Mouse (Mus musculus) stomach, embryonic 16.5 days (tissue): ENCODE measurements around the gene Dnajc7. TPM values are rescaled to one million over a fixed set of nuclear protein-coding genes. Genes with fewer than 3 reads are reported as not detected.
A peak's percentile ranks its signal among the peaks of the same experiment; 100 is the strongest.
"Not testable (repeated sequence)": the region's sequence is repeated elsewhere in the genome, so short reads cannot be mapped to it uniquely, and the experiment has no call there.

Experiments
- ATAC-seq: fragments of 200-750 bp; cut with Nextera tagmentation; 2 replicates; pipeline ENCODE4 v1.8.0; 2017; ENCODE audit warnings: moderate number of reproducible peaks, moderate TSS enrichment; ENCODE audit not compliant: insufficient read depth, low FRiP score
- H3K27ac ChIP-seq: fragments of 300-500 bp; sonication (generic); 2 replicates; pipeline ENCODE4 v1.5.1; 2014; ENCODE audit warnings: low read length
- H3K27me3 ChIP-seq: fragments of 300-500 bp; sonication (generic); 2 replicates; pipeline ENCODE4 v1.6.1; 2014; ENCODE audit warnings: low read length, control low read depth, mixed read lengths; ENCODE audit not compliant: control insufficient read depth, insufficient read depth
- H3K36me3 ChIP-seq: fragments of 300-500 bp; sonication (generic); 2 replicates; pipeline ENCODE4 v1.6.1; 2014; ENCODE audit warnings: low read length; ENCODE audit not compliant: control insufficient read depth, insufficient read depth
- H3K4me1 ChIP-seq: fragments of 300-500 bp; sonication (generic); 2 replicates; pipeline ENCODE4 v1.6.1; 2014; ENCODE audit warnings: low read length, control low read depth, mixed read lengths; ENCODE audit not compliant: control insufficient read depth, insufficient read depth
- H3K4me2 ChIP-seq: fragments of 300-500 bp; sonication (generic); 2 replicates; pipeline ENCODE4 v1.6.1; 2014; ENCODE audit warnings: low read depth, low read length, mixed read lengths
- H3K4me3 ChIP-seq: fragments of 300-500 bp; sonication (generic); replicated peaks from 2 replicates; pipeline ENCODE4 v1.5.1; 2014; ENCODE audit warnings: mild to moderate bottlenecking, low read length
- H3K9ac ChIP-seq: fragments of 300-500 bp; sonication (generic); 2 replicates; pipeline ENCODE4 v1.6.1; 2014; ENCODE audit warnings: low read length
- H3K9me3 ChIP-seq: fragments of 300-500 bp; sonication (generic); replicated peaks from 2 replicates; pipeline ENCODE4 v1.6.1; 2016; ENCODE audit warnings: low read length, control low read depth; ENCODE audit not compliant: control insufficient read depth
- WGBS: fragments of 180-500 bp; shearing (Covaris S2); extraction: QIAGEN DNeasy Blood & Tissue Kit; methylation state at CpG from one replicate; pipeline ENCODE4 v1.1.7; 2014; 5-methylcytosine and 5-hydroxymethylcytosine counted together
- polyA plus RNA-seq: library from polyadenylated mRNA; unstranded; fragments of >200 nt; fragmentation: Nextera tagmentation; extraction: Ambion mirVana; gene quantifications from 2 replicates; pipeline ENCODE4 v1.2.1, GENCODE M21; 2015

Gene Dnajc7
- polyA plus RNA-seq, 1 experiment from 2014 or later, result 209 TPM

DNA sequence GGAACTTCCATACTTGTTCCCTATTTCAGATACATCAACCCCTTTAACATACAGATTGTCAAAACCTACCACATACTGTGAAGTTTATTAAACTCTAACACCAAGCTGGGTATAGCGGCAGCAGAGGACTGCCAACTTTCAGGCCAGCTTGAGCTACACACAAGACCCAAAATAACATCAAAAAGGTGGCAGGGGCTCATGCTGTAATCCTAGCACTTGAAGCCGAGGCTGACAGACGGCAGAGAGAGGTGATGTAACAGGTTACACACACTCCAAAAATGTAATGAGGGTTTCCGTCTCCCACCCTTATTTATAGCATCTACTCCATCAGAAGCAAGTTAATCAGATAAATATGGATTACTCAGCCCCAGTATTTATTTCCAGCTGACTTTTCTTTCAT lies 24.4 kb downstream of the Dnajc7 start:
- H3K4me2 ChIP-seq, result no peak overlapping the region
- H3K27me3 ChIP-seq, result no peaks in the 10 kb centered on the region
- H3K9me3 ChIP-seq, result no peaks in the 10 kb centered on the region
- peaks cover 37% of the 10 kb centered on the region for H3K36me3 ChIP-seq
- no peaks in the 10 kb centered on the region for H3K4me1 ChIP-seq
- 81% methylated on average over 4 of the region's 4 CpGs for WGBS
- no peak overlapping the region for H3K4me3 ChIP-seq
- no peak for ATAC-seq
- no peak overlapping the region for H3K9ac ChIP-seq
- no peak overlapping the region for H3K27ac ChIP-seq

DNA sequence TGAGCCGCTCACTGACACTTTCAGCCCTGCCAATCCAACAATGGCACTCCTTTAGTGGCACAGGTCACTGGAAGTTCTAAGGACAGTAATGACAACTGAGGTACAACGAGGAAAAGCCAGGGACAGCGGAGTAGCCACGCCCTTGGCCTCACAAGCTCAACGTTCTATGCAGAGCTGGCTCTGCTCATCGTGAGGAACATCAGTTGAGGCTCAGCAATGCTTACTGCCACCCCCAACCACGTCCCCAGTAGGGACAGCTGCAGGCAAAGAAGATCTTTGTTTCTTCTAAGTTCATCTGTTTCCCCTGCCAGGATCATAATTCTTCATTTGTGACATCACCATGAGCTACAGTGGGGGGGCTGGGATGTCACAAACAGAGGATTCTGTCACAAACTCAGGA lies 25.4 kb downstream of the Dnajc7 start:
- Histone ChIP-seq H3K36me3 (peaks cover 42% of the 10 kb centered on the region), H3K4me2 (no peak overlapping the region), H3K9me3 (no peaks in the 10 kb centered on the region), H3K4me3 (no peak overlapping the region), H3K4me1 (no peaks in the 10 kb centered on the region), H3K27ac (no peak overlapping the region), H3K27me3 (no peaks in the 10 kb centered on the region), H3K9ac (no peak overlapping the region)
- ATAC-seq, result no peak
- 79% methylated on average over 7 of the region's 7 CpGs for WGBS

- 89% methylated on average over 11 of the region's 11 CpGs for WGBS
- ATAC-seq, result no peak
- no peaks in the 10 kb centered on the region for H3K27me3 ChIP-seq
- H3K4me1 ChIP-seq, result no peaks in the 10 kb centered on the region
- H3K27ac ChIP-seq, result no peak overlapping the region
- H3K9me3 ChIP-seq, result no peaks in the 10 kb centered on the region
- no peak overlapping the region for H3K4me3 ChIP-seq
- H3K36me3 ChIP-seq, result peaks cover 45% of the 10 kb centered on the region
- no peak overlapping the region for H3K9ac ChIP-seq
- H3K4me2 ChIP-seq, result no peak overlapping the region
Measured at GRCm38 (mm10) chr11:100592346-100593046, 27.5 kb downstream of the Dnajc7 start.

DNA sequence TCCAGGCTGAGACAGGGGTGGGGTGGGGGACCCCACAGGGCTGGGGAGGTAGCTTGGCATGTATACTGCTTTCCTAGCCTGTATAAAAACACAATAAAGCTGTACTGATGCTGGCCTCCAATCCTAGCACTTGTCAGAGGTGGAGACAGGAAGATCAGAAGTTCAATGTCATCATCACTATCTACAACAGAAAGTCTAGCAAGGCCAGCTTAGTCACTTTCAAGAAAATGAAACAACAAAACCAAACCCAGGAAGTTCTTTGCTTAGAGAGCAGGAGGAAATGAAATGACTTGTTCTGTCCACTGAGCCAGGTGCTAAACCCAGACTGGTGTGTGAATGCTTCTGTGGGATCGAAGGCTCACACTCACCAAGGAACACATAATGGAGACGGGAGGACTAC lies 31.5 kb downstream of the Dnajc7 start:
- WGBS, result 81% methylated on average over 2 of the region's 2 CpGs
- H3K36me3 ChIP-seq, result peaks cover 51% of the 10 kb centered on the region
- no peak overlapping the region for H3K4me2 ChIP-seq
- ATAC-seq, result no peak
- no peak overlapping the region for H3K4me3 ChIP-seq
- H3K4me1 ChIP-seq, result no peaks in the 10 kb centered on the region
- no peaks in the 10 kb centered on the region for H3K9me3 ChIP-seq
- H3K27me3 ChIP-seq, result no peaks in the 10 kb centered on the region
- no peak overlapping the region for H3K9ac ChIP-seq
- H3K27ac ChIP-seq, result peak overlapping the region; percentile 34; the same call in 1 of the 2 replicates

- Histone ChIP-seq H3K27me3 (no peaks in the 10 kb centered on the region), H3K27ac (no peak overlapping the region), H3K4me1 (0 out of 2 replicates have a peak, but pooled peaks cover 4% of the 10 kb centered on the region), H3K9me3 (no peaks in the 10 kb centered on the region), H3K9ac (no peak overlapping the region), H3K36me3 (peaks cover 46% of the 10 kb centered on the region), H3K4me3 (no peak overlapping the region), H3K4me2 (no peak overlapping the region)
- no peak for ATAC-seq
- WGBS, result 92% methylated on average over 3 of the region's 3 CpGs
Measured at GRCm38 (mm10) chr11:100585148-100585547, 34.8 kb downstream of the Dnajc7 start.

- WGBS, result 90% methylated on average over 7 of the region's 7 CpGs
- H3K4me3 ChIP-seq, result no peak overlapping the region
- no peaks in the 10 kb centered on the region for H3K27me3 ChIP-seq
- no peak for ATAC-seq
- H3K9ac ChIP-seq, result no peak overlapping the region
- no peaks in the 10 kb centered on the region for H3K9me3 ChIP-seq
- peaks cover 42% of the 10 kb centered on the region for H3K36me3 ChIP-seq
- no peak overlapping the region for H3K4me2 ChIP-seq
- H3K4me1 ChIP-seq, result 0 out of 2 replicates have a peak, but pooled peaks cover 4% of the 10 kb centered on the region
- H3K27ac ChIP-seq, result no peak overlapping the region
Measured at GRCm38 (mm10) chr11:100584561-100584961, 35.4 kb downstream of the Dnajc7 start.

- no peaks in the 10 kb centered on the region for H3K27me3 ChIP-seq
- no peaks in the 10 kb centered on the region for H3K9me3 ChIP-seq
- peaks cover 46% of the 10 kb centered on the region for H3K36me3 ChIP-seq
- no peak overlapping the region for H3K4me3 ChIP-seq
- 89% methylated on average over 2 of the region's 2 CpGs for WGBS
- 0 out of 2 replicates have a peak, but pooled peaks cover 4% of the 10 kb centered on the region for H3K4me1 ChIP-seq
- no peak overlapping the region for H3K4me2 ChIP-seq
- no peak overlapping the region for H3K9ac ChIP-seq
- H3K27ac ChIP-seq, result no peak overlapping the region
- no peak for ATAC-seq
Measured at GRCm38 (mm10) chr11:100582836-100583235, 37.1 kb downstream of the Dnajc7 start.

DNA sequence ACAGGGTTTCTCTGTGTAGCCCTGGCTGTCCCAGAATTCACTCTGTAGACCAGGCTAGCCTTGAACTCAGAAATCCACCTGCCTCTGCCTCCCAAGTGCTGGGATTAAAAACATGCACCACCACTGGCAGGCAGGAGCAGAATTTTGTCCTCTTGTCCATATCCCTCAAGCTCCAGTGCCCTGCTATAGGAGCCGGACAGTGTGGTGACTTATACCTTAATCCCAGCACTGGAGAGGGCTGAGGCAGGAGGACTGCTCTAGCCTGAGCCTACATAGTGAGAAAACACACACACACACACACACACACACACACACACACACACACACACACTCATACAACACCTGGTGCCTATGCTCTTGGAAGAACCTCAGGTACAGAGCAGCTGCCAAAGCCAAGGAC lies 37.6 kb downstream of the Dnajc7 start:
- WGBS, result 96% methylated on average over 1 of the region's 1 CpGs
- H3K27ac ChIP-seq, ATAC-seq, H3K4me2 ChIP-seq, H3K27me3 ChIP-seq, H3K4me3 ChIP-seq, H3K9me3 ChIP-seq, H3K4me1 ChIP-seq, H3K9ac ChIP-seq: not testable (repeated sequence)
- peaks cover 42% of the 10 kb centered on the region for H3K36me3 ChIP-seq

- Histone ChIP-seq H3K9ac (no peak overlapping the region), H3K4me1 (0 out of 2 replicates have a peak, but pooled peaks cover 4% of the 10 kb centered on the region), H3K9me3 (no peaks in the 10 kb centered on the region), H3K4me3 (no peak overlapping the region), H3K27ac (no peak overlapping the region; the same call in 1 of the 2 replicates), H3K27me3 (no peaks in the 10 kb centered on the region), H3K36me3 (peaks cover 39% of the 10 kb centered on the region), H3K4me2 (no peak overlapping the region)
- 57% methylated on average over 4 of the region's 4 CpGs for WGBS
- peak; percentile 77 for ATAC-seq
Measured at GRCm38 (mm10) chr11:100581756-100582155, 38.2 kb downstream of the Dnajc7 start.
